Mouse (Mus musculus) monocyte, adult 5-6 weeks (primary cell): ENCODE results near the gene Iqsec1. TPM values are rescaled to one million over a fixed set of nuclear protein-coding genes. Genes with fewer than 3 reads are reported as not detected.

Source experiments
- ATAC-seq: fragments of 153-309, 156-312 bp; replicated peaks from 2 replicates; pipeline ENCODE4 v1.8.0; 2017; ENCODE audit warnings: mild to moderate bottlenecking; ENCODE audit not compliant: low TSS enrichment, insufficient number of reproducible peaks, severe bottlenecking, poor library complexity, low FRiP score
- total RNA-seq: library from RNA; stranded (forward); fragments of 200-1000, 200-491, 200-594 nt; gene quantifications from 3 replicates; pipeline ENCODE4 v1.2.3, GENCODE M21; 2017

The Iqsec1 gene
- total RNA-seq, 1 experiment from 2014 or later, result 25.0 TPM

GRCm38 (mm10) chr6:90748976-90749375 is 239.5 kb downstream of the Iqsec1 start:
- no peak for ATAC-seq

- 0 out of 2 replicates have a peak, but pooled peaks have one; percentile 60 for ATAC-seq
Observed at GRCm38 (mm10) chr6:90746331-90746864, 242.1 kb downstream of the Iqsec1 start.

- no peak for ATAC-seq
Observed at GRCm38 (mm10) chr6:90745401-90746198, 242.9 kb downstream of the Iqsec1 start.

- ATAC-seq, result no peak
Observed at GRCm38 (mm10) chr6:90742453-90742852, 246.0 kb downstream of the Iqsec1 start.

GRCm38 (mm10) chr6:90741717-90742116 is 246.8 kb downstream of the Iqsec1 start:
- ATAC-seq, result no peak

GRCm38 (mm10) chr6:90741056-90741420 is 247.4 kb downstream of the Iqsec1 start:
- no peak for ATAC-seq

- peak; percentile 41 for ATAC-seq
Observed at GRCm38 (mm10) chr6:90740348-90741055, 248.0 kb downstream of the Iqsec1 start.

GRCm38 (mm10) chr6:90737376-90737775 is 251.1 kb downstream of the Iqsec1 start:
- ATAC-seq, result peak; percentile 83

- no peak for ATAC-seq
Observed at GRCm38 (mm10) chr6:90736691-90737245, 251.7 kb downstream of the Iqsec1 start.

GRCm38 (mm10) chr6:90736074-90736672 is 252.3 kb downstream of the Iqsec1 start:
- no peak for ATAC-seq

GRCm38 (mm10) chr6:90735396-90736036 is 253.0 kb downstream of the Iqsec1 start:
- no peak for ATAC-seq

- no peak for ATAC-seq
Observed at GRCm38 (mm10) chr6:90734806-90735205, 253.7 kb downstream of the Iqsec1 start.

- no peak for ATAC-seq
Observed at GRCm38 (mm10) chr6:90731327-90731726, 257.2 kb downstream of the Iqsec1 start.

GRCm38 (mm10) chr6:90729829-90730228 is 258.7 kb downstream of the Iqsec1 start:
- ATAC-seq, result no peak

GRCm38 (mm10) chr6:90728491-90728931 is 260.0 kb downstream of the Iqsec1 start:
- peak; percentile 87 for ATAC-seq

GRCm38 (mm10) chr6:90727826-90728225 is 260.7 kb downstream of the Iqsec1 start:
- no peak for ATAC-seq

- ATAC-seq, result no peak
Observed at GRCm38 (mm10) chr6:90726711-90727122, 261.8 kb downstream of the Iqsec1 start.

GRCm38 (mm10) chr6:90725526-90725925 is 263.0 kb downstream of the Iqsec1 start:
- ATAC-seq, result no peak

- no peak for ATAC-seq
Observed at GRCm38 (mm10) chr6:90722993-90723392, 265.5 kb downstream of the Iqsec1 start.
